Mouse (Mus musculus) hindbrain, embryonic 13.5 days (tissue): Measurements from ENCODE around the gene Mfsd12. TPM values are rescaled to one million over a fixed set of nuclear protein-coding genes. Genes with fewer than 3 reads are reported as not detected.

ENCODE experiments used
- ATAC-seq: fragments of 200-750 bp; cut with Nextera tagmentation; 2 replicates; pipeline ENCODE4 v1.8.0; 2017; ENCODE audit warnings: moderate TSS enrichment; ENCODE audit not compliant: low FRiP score
- H3K27ac ChIP-seq: fragments of 300-500 bp; sonication (generic); 2 replicates; pipeline ENCODE4 v1.5.1; 2015; ENCODE audit warnings: inconsistent platforms, mild to moderate bottlenecking, moderate library complexity
- H3K27me3 ChIP-seq: fragments of 300-500 bp; sonication (generic); 2 replicates; pipeline ENCODE4 v1.6.1; 2015; ENCODE audit warnings: mild to moderate bottlenecking, inconsistent platforms
- H3K36me3 ChIP-seq: fragments of 300-500 bp; sonication (generic); 2 replicates; pipeline ENCODE4 v1.6.1; 2015; ENCODE audit warnings: mild to moderate bottlenecking, inconsistent platforms
- H3K4me1 ChIP-seq: fragments of 300-500 bp; sonication (generic); replicated peaks from 2 replicates; pipeline ENCODE4 v1.6.1; 2015; ENCODE audit warnings: inconsistent platforms
- H3K4me2 ChIP-seq: fragments of 300-500 bp; sonication (generic); 2 replicates; pipeline ENCODE4 v1.6.1; 2015; ENCODE audit warnings: inconsistent platforms, mild to moderate bottlenecking, moderate library complexity
- H3K4me3 ChIP-seq: fragments of 300-500 bp; sonication (generic); 2 replicates; pipeline ENCODE4 v1.5.1; 2015; ENCODE audit warnings: mild to moderate bottlenecking, inconsistent platforms
- H3K9ac ChIP-seq: fragments of 300-500 bp; sonication (generic); 2 replicates; pipeline ENCODE4 v1.6.1; 2015; ENCODE audit warnings: mild to moderate bottlenecking, inconsistent platforms
- H3K9me3 ChIP-seq: fragments of 300-500 bp; sonication (generic); 2 replicates; pipeline ENCODE4 v1.6.1; 2016; ENCODE audit warnings: inconsistent platforms
- WGBS: fragments of 180-500 bp; shearing (Covaris S2); methylation state at CpG from one replicate; pipeline ENCODE4 v1.1.7; 2015; 5-methylcytosine and 5-hydroxymethylcytosine counted together
- polyA plus RNA-seq: library from polyadenylated mRNA; unstranded; fragments of >200 nt; fragmentation: Nextera tagmentation; extraction: Ambion mirVana; gene quantifications from 2 replicates; pipeline ENCODE4 v1.2.1, GENCODE M21; 2015

The Mfsd12 gene
- polyA plus RNA-seq, 1 experiment from 2014 or later = 11.9 TPM

DNA sequence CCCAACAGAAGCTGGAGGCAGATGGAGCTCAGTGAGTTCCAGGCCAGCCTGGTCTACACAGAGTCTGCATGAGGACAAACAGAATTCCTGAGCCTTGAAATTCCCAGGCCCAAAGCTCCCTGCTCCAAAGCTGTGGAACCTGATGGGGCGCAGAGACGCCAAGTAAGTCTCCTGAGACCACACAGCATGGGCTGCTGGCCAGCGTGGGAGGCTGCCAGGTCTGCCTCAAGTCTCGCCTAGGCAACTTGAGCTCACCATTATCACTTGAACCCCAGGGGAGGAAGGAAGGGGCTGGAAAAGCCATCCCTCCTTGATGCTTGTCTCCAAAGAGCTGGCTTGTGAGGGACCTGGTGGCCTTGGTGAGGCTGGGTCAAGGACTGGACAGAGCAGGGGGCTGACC lies 27.3 kb upstream of the Mfsd12 start:
- H3K27ac ChIP-seq = no peak overlapping the region
- H3K9ac ChIP-seq = peak overlapping the region; percentile 35; the same call in 1 of the 2 replicates
- 71% methylated on average over 4 of the region's 4 CpGs for WGBS

DNA sequence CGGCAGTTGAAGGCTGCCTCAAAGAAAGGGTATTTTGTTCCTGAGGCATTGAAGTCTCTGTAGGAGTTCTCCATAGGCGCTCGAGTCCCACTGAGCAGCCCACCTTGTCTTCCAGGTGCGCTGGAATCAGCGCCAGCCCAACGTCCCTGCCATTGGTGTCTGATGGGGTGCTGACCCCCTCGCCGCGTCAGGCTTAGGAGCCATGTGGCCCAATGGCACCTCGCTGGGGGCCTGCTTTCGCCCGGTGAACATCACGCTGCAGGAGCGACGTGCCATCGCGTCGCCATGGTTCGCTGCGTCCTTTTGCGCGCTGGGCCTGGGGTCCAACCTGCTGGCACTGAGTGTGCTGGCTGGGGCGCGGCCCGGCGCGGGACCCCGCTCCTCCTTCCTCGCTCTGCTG lies 25.0 kb upstream of the Mfsd12 start:
- peaks cover 11% of the 10 kb centered on the region for H3K36me3 ChIP-seq
- H3K4me3 ChIP-seq = 0 out of 2 replicates have a peak overlapping the region, but pooled peaks have one; percentile 7
- H3K9ac ChIP-seq = peak overlapping the region; percentile 13; the same call in 1 of the 2 replicates
- no peak overlapping the region for H3K4me2 ChIP-seq
- H3K27ac ChIP-seq = no peak overlapping the region
- ATAC-seq = no peak
- WGBS = 11% methylated on average over 29 of the region's 29 CpGs
- H3K9me3 ChIP-seq = no peaks in the 10 kb centered on the region
- H3K4me1 ChIP-seq = peaks cover 15% of the 10 kb centered on the region
- H3K27me3 ChIP-seq = peaks cover 44% of the 10 kb centered on the region

More for the DNA sequence above, 27.3 kb upstream of the Mfsd12 start:
- no peak overlapping the region for H3K4me3 ChIP-seq
- H3K4me2 ChIP-seq = no peak overlapping the region
- peaks cover 9% of the 10 kb centered on the region; the same call in 1 of the 2 replicates for H3K4me1 ChIP-seq
- ATAC-seq = no peak
- peaks cover 39% of the 10 kb centered on the region for H3K27me3 ChIP-seq
- no peaks in the 10 kb centered on the region for H3K9me3 ChIP-seq
- H3K36me3 ChIP-seq = peaks cover 34% of the 10 kb centered on the region

DNA sequence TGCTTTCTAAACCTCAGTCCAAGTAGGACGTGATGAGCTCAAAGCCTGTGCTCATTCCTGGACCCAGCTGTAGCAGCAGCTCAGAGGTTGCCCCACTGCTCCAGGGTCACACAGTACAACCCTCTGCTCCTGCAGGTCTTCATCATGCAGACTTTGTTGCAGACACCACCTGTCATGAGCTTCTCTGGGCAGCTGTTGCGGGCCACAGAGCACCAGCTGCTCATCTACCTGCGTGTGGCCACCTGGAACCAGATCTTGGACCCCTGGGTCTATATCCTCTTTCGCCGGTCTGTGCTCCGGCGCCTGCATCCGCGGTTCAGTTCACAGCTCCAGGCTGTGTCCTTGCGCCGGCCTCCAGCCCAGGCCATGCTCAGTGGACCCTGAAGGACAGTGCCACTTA lies 23.0 kb upstream of the Mfsd12 start:
- peaks cover 12% of the 10 kb centered on the region for H3K4me1 ChIP-seq
- no peaks in the 10 kb centered on the region for H3K36me3 ChIP-seq
- H3K27ac ChIP-seq = no peak overlapping the region
- no peak for ATAC-seq
- no peak overlapping the region for H3K4me2 ChIP-seq
- H3K27me3 ChIP-seq = peaks cover 60% of the 10 kb centered on the region
- no peak overlapping the region for H3K4me3 ChIP-seq
- no peaks in the 10 kb centered on the region for H3K9me3 ChIP-seq
- no peak overlapping the region for H3K9ac ChIP-seq
- WGBS = 68% methylated on average over 11 of the region's 11 CpGs

DNA sequence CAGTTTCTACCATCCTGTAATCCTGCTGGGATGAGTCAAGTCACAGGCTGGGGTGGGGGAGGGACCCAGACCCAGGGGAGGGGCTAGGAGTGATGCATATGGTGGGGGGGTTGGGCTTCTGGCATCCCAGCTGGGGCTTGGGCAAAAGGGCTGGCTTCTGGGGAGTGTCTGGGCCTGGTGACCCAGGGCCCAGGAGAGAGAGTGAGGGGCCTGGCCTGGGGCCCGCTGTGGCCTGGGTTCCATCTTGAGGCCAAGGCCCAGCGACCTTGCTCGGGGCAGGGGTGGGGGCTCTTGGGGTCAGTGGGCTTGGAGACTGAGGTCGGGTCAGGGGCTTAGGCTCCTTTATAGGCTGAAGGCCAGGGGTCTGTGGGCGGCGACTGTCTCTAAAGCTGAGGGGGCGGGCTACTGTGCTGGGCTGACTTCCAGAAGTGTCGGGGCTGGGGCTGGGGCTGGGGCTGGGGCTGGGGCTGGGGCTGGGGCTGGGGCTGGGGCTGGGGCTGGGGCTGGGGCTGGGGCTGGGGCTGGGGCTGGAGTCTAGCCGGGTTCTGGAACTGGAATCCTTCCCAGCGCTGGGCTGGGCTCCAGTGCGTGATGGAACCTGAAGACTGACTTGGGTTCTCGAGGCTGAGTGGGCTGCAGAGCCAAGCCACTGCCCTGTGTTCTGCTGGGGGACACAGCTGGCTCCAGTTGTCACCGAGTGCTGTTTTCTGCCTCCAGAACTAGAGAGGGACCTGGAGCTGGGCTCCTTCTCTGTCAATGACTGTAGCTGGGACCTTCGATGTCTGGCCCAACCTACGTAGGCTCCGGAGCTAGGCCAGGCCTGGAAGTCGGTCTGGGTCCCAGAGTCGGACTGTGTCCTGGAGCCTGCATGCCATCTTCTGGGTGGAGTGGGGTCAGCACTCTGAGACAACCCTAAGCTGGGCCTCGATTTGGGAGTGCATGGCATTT lies 21.6 kb upstream of the Mfsd12 start:
- H3K9me3 ChIP-seq = no peaks in the 10 kb centered on the region
- 0 out of 2 replicates have a peak overlapping the region, but pooled peaks have one; percentile 19 for H3K9ac ChIP-seq
- WGBS = 41% methylated on average over 15 of the region's 19 CpGs
- no peaks in the 10 kb centered on the region for H3K36me3 ChIP-seq
- no peak for ATAC-seq
- no peak overlapping the region for H3K27ac ChIP-seq
- H3K4me2 ChIP-seq = no peak overlapping the region
- H3K4me3 ChIP-seq = no peak overlapping the region
- peaks cover 12% of the 10 kb centered on the region for H3K4me1 ChIP-seq
- peaks cover 63% of the 10 kb centered on the region for H3K27me3 ChIP-seq

DNA sequence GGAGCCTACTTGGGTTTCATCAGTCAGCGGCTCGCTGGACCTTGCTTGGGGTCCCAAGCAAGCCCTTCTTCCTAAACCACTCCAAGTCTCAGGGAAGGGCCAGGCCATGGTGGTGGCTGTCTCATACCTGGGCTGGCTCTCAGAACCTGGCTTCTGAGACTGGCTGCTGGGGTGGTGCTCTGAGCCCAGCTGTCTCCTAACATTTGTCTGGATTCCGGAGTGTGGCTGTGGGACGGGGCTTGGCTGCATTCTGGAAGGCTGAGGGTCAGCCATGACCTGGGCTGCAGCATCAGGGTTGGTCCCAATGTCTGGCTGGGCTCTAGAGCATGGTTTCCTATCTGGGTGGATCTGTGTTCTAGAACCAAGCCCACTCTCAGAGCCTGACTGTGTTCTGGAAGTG lies 20.7 kb upstream of the Mfsd12 start:
- ATAC-seq = no peak
- Histone ChIP-seq H3K4me3 (no peak overlapping the region), H3K27ac (no peak overlapping the region), H3K36me3 (no peaks in the 10 kb centered on the region), H3K4me2 (no peak overlapping the region), H3K9ac (no peak overlapping the region), H3K4me1 (peaks cover 12% of the 10 kb centered on the region), H3K27me3 (peaks cover 69% of the 10 kb centered on the region), H3K9me3 (no peaks in the 10 kb centered on the region)
- WGBS = 93% methylated on average over 4 of the region's 4 CpGs

DNA sequence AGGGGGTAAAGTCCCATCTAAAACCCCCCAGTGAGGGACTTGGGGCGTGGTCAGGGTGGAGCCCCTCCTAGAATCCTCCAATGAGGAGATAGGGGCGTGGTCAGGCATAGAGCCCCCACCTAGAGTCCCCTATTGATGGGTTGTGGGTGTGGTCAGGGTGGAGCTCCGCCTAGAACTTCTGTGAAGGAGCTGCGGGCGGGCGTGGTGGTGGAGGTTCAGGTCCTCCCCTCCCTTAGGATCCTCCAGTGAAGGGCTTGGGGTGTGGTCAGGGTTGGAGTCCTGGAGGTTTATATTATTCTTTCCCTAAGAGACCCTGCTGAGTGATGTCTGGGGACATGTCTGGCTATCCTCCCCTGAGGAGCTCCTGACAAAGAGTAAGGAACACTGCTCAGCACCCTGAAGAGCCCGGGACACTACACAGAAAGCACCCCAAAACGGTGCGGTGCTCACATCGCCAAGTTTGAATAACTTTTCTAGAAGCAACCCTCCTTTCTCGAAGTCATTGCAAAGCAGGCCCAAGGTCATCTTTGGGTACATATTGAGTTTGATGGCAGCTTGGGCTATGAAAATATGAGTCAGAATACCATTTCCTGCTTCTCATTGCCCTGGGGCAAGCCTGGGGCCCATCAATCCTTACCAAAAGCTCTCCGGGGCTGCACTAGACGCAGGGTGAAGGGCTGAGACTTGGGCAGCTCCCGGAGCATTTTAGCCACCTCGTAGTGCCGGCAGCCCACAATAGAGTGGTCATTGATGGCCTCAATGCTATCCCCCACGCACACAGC lies 16.5 kb upstream of the Mfsd12 start:
- WGBS = 34% methylated on average over 17 of the region's 17 CpGs

DNA sequence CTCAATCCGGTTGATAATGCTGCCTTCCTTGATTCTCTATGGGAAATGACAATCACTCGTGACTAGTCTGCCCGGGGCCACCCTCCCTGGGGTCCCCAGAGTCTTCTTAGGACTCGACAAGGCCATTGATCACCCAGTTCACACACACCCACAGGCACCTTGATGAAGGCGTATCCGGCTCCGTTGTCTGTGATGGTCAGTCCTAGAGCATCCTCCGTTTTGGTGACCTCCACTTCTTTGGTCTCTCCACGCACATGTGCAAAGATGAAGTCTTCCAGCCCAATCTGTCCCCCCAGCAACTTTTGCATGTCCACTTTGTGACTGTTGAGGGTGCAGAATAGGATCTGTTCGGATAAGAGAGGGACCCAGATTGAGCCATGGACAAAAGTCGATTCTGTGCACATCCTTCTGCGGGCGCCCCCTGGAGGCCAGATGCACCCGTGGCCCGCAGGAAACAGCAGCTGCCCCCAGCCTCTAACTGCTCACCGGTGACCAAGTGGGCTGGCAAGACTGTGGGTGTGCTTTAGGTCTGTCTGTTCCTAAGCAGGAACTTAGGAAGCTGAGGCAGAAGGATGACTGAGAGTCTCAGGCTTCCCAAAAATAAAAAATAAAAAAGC lies 15.8 kb upstream of the Mfsd12 start:
- H3K36me3 ChIP-seq = no peaks in the 10 kb centered on the region
- H3K27me3 ChIP-seq = peaks cover 86% of the 10 kb centered on the region
- no peak for ATAC-seq
- WGBS = 36% methylated on average over 16 of the region's 16 CpGs
- H3K27ac ChIP-seq = no peak overlapping the region
- H3K4me2 ChIP-seq = no peak overlapping the region
- peaks cover 10% of the 10 kb centered on the region for H3K4me1 ChIP-seq
- no peaks in the 10 kb centered on the region for H3K9me3 ChIP-seq
- no peak overlapping the region for H3K4me3 ChIP-seq
- H3K9ac ChIP-seq = no peak overlapping the region

More for the DNA sequence above, 16.5 kb upstream of the Mfsd12 start:
- ATAC-seq = no peak
- no peak overlapping the region for H3K4me3 ChIP-seq
- no peak overlapping the region for H3K4me2 ChIP-seq
- no peaks in the 10 kb centered on the region for H3K36me3 ChIP-seq
- H3K9me3 ChIP-seq = no peaks in the 10 kb centered on the region
- no peak overlapping the region for H3K27ac ChIP-seq
- H3K27me3 ChIP-seq = peaks cover 79% of the 10 kb centered on the region
- peaks cover 8% of the 10 kb centered on the region for H3K4me1 ChIP-seq
- H3K9ac ChIP-seq = no peak overlapping the region

DNA sequence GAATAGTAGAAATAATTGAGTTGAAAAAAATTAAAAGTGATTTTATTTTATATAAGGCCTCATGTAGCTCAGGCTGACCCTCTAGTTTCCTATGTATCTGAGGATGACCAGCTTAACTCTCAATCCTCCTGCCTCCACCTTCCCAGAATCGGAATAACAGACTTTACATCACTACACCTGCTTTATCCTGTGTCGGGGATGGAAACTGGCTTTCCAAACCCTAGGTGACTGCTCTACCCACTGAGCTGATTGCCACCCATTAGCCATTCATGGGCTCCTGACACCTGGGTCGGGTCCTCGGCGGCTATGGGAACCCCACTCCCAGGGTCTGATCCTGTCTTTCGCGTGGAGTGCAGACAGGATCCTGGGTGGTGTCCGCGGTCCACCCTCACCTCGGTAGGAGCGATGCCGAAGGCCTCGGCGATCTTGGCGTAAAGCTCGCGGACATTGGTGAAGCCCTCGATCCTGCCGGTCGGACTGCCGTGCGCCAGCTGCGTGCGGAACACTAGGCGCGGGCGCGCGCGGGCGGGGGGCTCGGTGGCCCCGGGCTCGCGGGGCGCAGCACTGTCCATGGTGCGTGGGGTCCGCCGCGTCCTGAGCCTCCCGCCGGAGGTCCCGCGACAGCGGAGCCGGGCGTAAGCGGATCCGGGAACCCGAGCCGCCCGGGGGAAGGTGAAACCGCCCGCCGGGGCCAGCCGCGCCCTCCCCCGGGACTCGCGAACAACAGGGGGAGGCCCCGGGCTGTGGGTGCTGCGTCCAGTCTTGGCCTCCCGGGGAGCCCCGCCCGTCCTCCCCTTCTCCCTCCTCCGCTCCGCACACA lies 14.4 kb upstream of the Mfsd12 start, which contains the start of gene Gipc3:
Gene Gipc3, minus strand, starts transcription at position 581 of the 820 bp plus-strand sequence.
- H3K27ac ChIP-seq = no peak within 1 kb of the TSS
- no peak for ATAC-seq
- peak within 1 kb of the TSS; percentile 67 for H3K9ac ChIP-seq
- peak within 1 kb of the TSS; percentile 46 for H3K4me3 ChIP-seq
- peaks cover 88% of the 10 kb centered on the region for H3K27me3 ChIP-seq
- H3K36me3 ChIP-seq = no peaks in the 10 kb centered on the region
- peak within 1 kb of the TSS; percentile 66 for H3K4me2 ChIP-seq
- H3K9me3 ChIP-seq = no peaks in the 10 kb centered on the region
- 8% methylated on average over 55 of the region's 67 CpGs for WGBS
- peaks cover 18% of the 10 kb centered on the region for H3K4me1 ChIP-seq

DNA sequence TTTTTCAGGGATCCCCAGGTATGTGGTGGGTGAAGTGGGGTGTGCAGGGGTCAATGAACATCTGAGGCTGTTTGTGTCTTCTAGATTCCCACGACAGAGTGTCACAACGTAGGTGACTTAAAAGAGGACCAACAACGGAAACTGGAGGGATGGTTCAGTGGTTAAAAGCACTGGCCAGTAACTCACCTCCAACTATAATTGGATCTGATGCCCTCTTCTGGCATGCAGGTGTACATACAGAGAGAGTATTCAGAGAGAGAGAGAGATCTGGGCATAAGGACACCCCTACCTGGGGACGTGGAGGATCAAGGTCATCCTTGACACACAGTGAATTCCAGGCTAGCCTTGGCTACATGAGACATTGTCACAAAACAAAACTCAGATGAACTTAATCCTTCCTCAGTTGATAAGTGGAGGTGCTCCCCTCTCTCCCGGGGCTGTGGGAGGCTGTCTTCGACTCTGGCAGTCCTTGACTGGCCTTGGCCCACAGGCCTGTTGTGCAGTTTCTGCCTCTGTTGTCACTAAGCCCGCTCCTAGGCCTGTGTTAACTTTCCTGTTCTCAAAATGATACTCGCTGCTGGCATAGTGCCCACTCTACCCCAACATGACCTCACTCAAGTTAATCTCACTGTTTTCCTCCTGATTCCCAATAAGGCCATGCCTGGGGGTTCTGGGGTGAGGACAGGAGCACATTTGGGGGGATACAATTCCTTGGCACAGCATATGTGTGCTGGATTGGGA lies 12.7 kb upstream of the Mfsd12 start:
- Histone ChIP-seq H3K36me3 (no peaks in the 10 kb centered on the region), H3K4me1 (peaks cover 28% of the 10 kb centered on the region), H3K4me3 (no peak overlapping the region), H3K27me3 (peaks cover 92% of the 10 kb centered on the region), H3K4me2 (no peak overlapping the region), H3K9ac (no peak overlapping the region), H3K9me3 (no peaks in the 10 kb centered on the region), H3K27ac (no peak overlapping the region)
- WGBS = 59% methylated on average over 8 of the region's 8 CpGs
- ATAC-seq = no peak

DNA sequence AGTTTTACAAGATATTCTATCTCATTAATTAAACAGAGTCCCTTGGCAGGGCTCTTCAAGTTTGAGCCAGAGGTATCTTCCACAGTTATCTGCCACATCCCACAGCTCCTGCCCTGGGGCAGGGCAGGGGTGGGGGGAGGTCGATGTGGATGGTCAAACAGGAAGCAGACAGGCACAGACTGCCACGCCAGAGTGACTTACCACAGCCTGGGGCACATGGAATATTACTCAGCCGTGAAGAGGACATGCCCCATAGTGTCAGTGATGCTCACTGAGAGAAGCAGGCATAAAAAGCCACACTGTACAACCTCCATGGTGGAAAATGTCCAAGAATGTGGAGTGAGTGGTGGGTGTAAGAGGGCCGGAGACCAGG lies 12.1 kb upstream of the Mfsd12 start:
- 91% methylated on average over 4 of the region's 4 CpGs for WGBS
- ATAC-seq = no peak
- peaks cover 32% of the 10 kb centered on the region for H3K4me1 ChIP-seq
- H3K9me3 ChIP-seq = no peaks in the 10 kb centered on the region
- H3K9ac ChIP-seq = no peak overlapping the region
- no peak overlapping the region for H3K4me2 ChIP-seq
- no peaks in the 10 kb centered on the region for H3K36me3 ChIP-seq
- H3K4me3 ChIP-seq = no peak overlapping the region
- no peak overlapping the region for H3K27ac ChIP-seq
- H3K27me3 ChIP-seq = peaks cover 88% of the 10 kb centered on the region
